Mouse (Mus musculus): ENCODE results near the gene Sct.

GRCm38 (mm10) chr7:141326546-141327446 is 47.9 kb upstream of the Sct start:
- TF ChIP-seq CTCF (IDR thresholded peaks at IDR 0.05) (no peak), EP300 (IDR thresholded peaks at IDR 0.05) (no peak)
